Mouse (Mus musculus) liver, embryonic 14.5 days (tissue): ENCODE measurements around the gene Tsc22d3.

ENCODE experiments used
- CTCF ChIP-seq: IDR thresholded peaks from 2 replicates; pipeline ENCODE4 v1.5.1; 2016; ENCODE audit warnings: antibody characterized with exemption, low read depth, control low read depth
- EP300 ChIP-seq: IDR thresholded peaks from 2 replicates; pipeline ENCODE4 v1.6.1; 2016; ENCODE audit warnings: antibody characterized with exemption, low read depth

GRCm38 (mm10) chrX:140500306-140500705 lies 100.2 kb downstream of the Tsc22d3 start:
- TF ChIP-seq CTCF: no peak
- no peak for TF ChIP-seq EP300
